Mouse (Mus musculus) small intestine, adult 2 months (tissue): Measurements from ENCODE around the gene Rab1b.

Source experiments
- CTCF ChIP-seq: fragments of 200-500 bp; IDR thresholded peaks from 2 replicates; pipeline ENCODE4 v1.5.1; 2012; ENCODE audit warnings: low read depth, mild to moderate bottlenecking, control low read depth, inconsistent platforms, low read length, moderate library complexity, mixed read lengths; ENCODE audit not compliant: insufficient replicate concordance, insufficient read length; ENCODE audit errors: extremely low read depth
- POLR2A ChIP-seq: fragments of 200-500 bp; IDR thresholded peaks from 2 replicates; pipeline ENCODE4 v1.6.1; 2012; ENCODE audit warnings: low read depth, mild to moderate bottlenecking, control low read depth, inconsistent platforms, low read length, moderate library complexity

DNA sequence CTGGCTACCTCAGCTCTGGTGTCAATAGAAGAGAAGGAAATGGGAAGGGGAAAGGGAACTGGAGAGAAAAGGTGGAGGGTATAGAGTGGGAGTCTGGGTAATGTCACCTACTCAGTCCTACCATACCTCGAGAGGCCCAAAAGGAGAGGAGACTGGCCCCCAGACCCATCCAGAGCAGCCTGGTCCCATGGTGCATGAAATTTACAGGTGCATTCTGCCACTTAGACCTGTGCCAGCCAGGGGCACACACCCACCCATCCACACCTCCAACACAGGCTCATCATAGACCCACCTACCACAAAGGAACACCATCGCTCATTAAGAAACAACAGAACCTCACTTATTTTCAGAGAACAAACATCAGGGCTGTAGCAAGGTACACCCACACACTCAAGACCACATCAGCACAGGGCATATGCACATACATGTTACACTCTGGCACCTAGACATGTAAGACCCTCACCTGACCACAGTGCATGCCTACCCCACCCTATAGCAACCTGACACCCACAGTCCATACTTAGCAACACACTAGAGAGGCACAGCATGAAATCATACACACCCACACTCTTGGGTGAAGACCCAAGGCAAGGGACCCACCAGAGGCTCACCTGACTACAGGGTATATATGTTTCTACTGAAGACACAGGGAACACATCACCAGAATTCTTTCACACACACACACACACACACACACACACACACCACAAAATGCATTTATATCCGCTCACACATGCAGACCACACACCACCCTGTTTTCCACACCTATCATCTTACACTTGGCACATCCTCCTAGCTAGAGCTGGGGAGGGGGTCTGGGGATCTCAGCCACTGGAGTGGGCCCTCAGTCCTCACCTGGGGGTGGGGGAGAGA, 22.7 kb downstream of the Rab1b start:
- TF ChIP-seq POLR2A (no peak), CTCF (no peak)
